ENCODE assay signal across 8 mouse cellular contexts in genomic region chr2:120069466-120069990, GRCm38 (mm10). TPM values are rescaled to one million over a fixed set of nuclear protein-coding genes. Genes with fewer than 3 reads are reported as not detected.
DNase-seq lines count a peak whose midpoint lies in the region; ATAC-seq lines count a peak whose summit lies in the region.
"Had no signal": no experiment of that assay in that cellular context is flagged by ENCODE, and none has a peak within 500 bp of the region (broad histone marks: within the 10 kb centered on the region; RNA-seq: fewer than 3 reads in every experiment).

No protein-coding gene starts in this region.

- 76% methylated on average over 8 of the region's 8 CpGs for WGBS in midbrain, embryonic 10.5 days
- WGBS in midbrain, embryonic 13.5 days: 66% methylated on average over 8 of the region's 8 CpGs

- peaks cover 18% of the 10 kb centered on the region for H3K27me3 ChIP-seq in midbrain, embryonic 10.5 days (ENCODE audit: low read depth, poor library complexity, severe bottlenecking)
- peaks cover 4% of the 10 kb centered on the region; the same call in 1 of the 2 replicates for H3K27me3 ChIP-seq in midbrain, embryonic 13.5 days

- intact Hi-C loops in left cerebral cortex, postnatal 25 days (cut with DNase I): loop anchor here (1.0 kb wide), 1 partner anchor 25 kb away; no protein-coding TSS in a partner anchor
- intact Hi-C loops in heart, postnatal 36 days (cut with DNase I): no loop called here

- no peak overlapping the region for H3K9ac ChIP-seq in midbrain, embryonic 13.5 days (replicated peaks)
- H3K9ac ChIP-seq: kidney, embryonic 15.5 days had no signal

- H3K27ac ChIP-seq in midbrain, embryonic 10.5 days (replicated peaks): 0 out of 2 replicates have a peak overlapping the region, but pooled peaks have one; percentile 74
- no peak overlapping the region for H3K27ac ChIP-seq in midbrain, embryonic 13.5 days
- H3K27ac ChIP-seq: kidney, embryonic 15.5 days had no signal

- ATAC-seq in midbrain, embryonic 13.5 days: no peak

- no peaks in the 10 kb centered on the region for H3K36me3 ChIP-seq in midbrain, embryonic 10.5 days
- no peaks in the 10 kb centered on the region for H3K36me3 ChIP-seq in midbrain, embryonic 13.5 days
- H3K36me3 ChIP-seq: kidney, embryonic 15.5 days had no signal

- peaks cover 21% of the 10 kb centered on the region for H3K4me1 ChIP-seq in midbrain, embryonic 10.5 days
- H3K4me1 ChIP-seq in midbrain, embryonic 13.5 days (replicated peaks): no peaks in the 10 kb centered on the region
- H3K4me1 ChIP-seq: kidney, embryonic 15.5 days had no signal

- no peak for DNase-seq in midbrain, embryonic 10.5 days (ENCODE audit: low spot score)
- DNase-seq in layer of hippocampus, adult 18-20 months (ENCODE audit: low spot score in 2 of 2): peak; percentile 78 to 86
- DNase-seq in left cerebral cortex, postnatal 25 days (ENCODE audit: low spot score in 2 of 2): peak; percentile 70 to 92
- DNase-seq in telencephalon, adult 2 months (ENCODE audit: low read depth, low spot score): peak; percentile 79
- DNase-seq in spleen, postnatal 10 days (ENCODE audit: low spot score in 2 of 2): no peak
- no peak for DNase-seq in heart, postnatal 36 days

- no peak overlapping the region for H3K4me2 ChIP-seq in midbrain, embryonic 13.5 days (replicated peaks)
- H3K4me2 ChIP-seq: kidney, embryonic 15.5 days had no signal

- H3K9me3 ChIP-seq in midbrain, embryonic 10.5 days (replicated peaks): no peaks in the 10 kb centered on the region
- H3K9me3 ChIP-seq in midbrain, embryonic 13.5 days: no peaks in the 10 kb centered on the region
- H3K9me3 ChIP-seq: kidney, embryonic 15.5 days had no signal

- H3K4me3 ChIP-seq in midbrain, embryonic 10.5 days: no peak overlapping the region
- H3K4me3 ChIP-seq in midbrain, embryonic 13.5 days (replicated peaks): no peak overlapping the region
- H3K4me3 ChIP-seq: kidney, embryonic 15.5 days had no signal

RNA-seq across cellular contexts. Expression of gene Pla2g4b, which starts 36.3 kb away (rescaled TPM):
- polyA plus RNA-seq in midbrain, embryonic 10.5 days (2016; fragmentation: Nextera tagmentation; extraction: Ambion mirVana): 2.4 and 2.8 TPM in 2 replicates
- polyA plus RNA-seq in midbrain, embryonic 13.5 days (2015; fragmentation: Nextera tagmentation; extraction: Ambion mirVana): 4.6 and 5.4 TPM in 2 replicates
- total RNA-seq in layer of hippocampus, adult 18-20 months (2021): 1 to 10 TPM; 3.9 to 4.1 TPM
- total RNA-seq in left cerebral cortex, postnatal 25 days (2021): 1 to 10 TPM; 2.1 to 3.0 TPM
- 1 to 10 TPM; 2.0 to 2.1 TPM for total RNA-seq in heart, postnatal 36 days (2021)

RNA-seq across cellular contexts. Expression of gene Gm28042, which starts 42.2 kb away (rescaled TPM):
- polyA plus RNA-seq in midbrain, embryonic 10.5 days (2016; fragmentation: Nextera tagmentation; extraction: Ambion mirVana): 5.2 and 6.8 TPM in 2 replicates
- polyA plus RNA-seq in midbrain, embryonic 13.5 days (2015; fragmentation: Nextera tagmentation; extraction: Ambion mirVana): 5.7 and 5.8 TPM in 2 replicates
- total RNA-seq in layer of hippocampus, adult 18-20 months (2021): 1 to 10 TPM; 1.7 to 2.0 TPM
- 1 to 10 TPM in 1 of 2 experiments, under 1 TPM in 1; 0.78 to 1.9 TPM for total RNA-seq in left cerebral cortex, postnatal 25 days (2021)
- total RNA-seq in heart, postnatal 36 days (2021): 1 to 10 TPM in 1 of 2 experiments, under 1 TPM in 1; 0.68 to 1.3 TPM

RNA-seq across cellular contexts. Expression of gene Jmjd7, which starts 42.2 kb away (rescaled TPM):
- 21.2 and 27.5 TPM in 2 replicates for polyA plus RNA-seq in midbrain, embryonic 10.5 days (2016; fragmentation: Nextera tagmentation; extraction: Ambion mirVana)
- polyA plus RNA-seq in midbrain, embryonic 13.5 days (2015; fragmentation: Nextera tagmentation; extraction: Ambion mirVana): 26.0 and 26.5 TPM in 2 replicates
- 1 to 10 TPM; 4.3 to 7.3 TPM for total RNA-seq in layer of hippocampus, adult 18-20 months (2021)
- total RNA-seq in left cerebral cortex, postnatal 25 days (2021): 1 to 10 TPM; 3.5 to 4.3 TPM
- total RNA-seq in heart, postnatal 36 days (2021): 1 to 10 TPM; 7.7 to 8.2 TPM

Comparison
In these comparisons a context has a peak if more than half of its experiments do, and no peak if none do; other contexts are left out.
1. DNase-seq: peak in layer of hippocampus, adult 18-20 months (2 of 2), left cerebral cortex, postnatal 25 days (2 of 2) and telencephalon, adult 2 months (single experiment); none in midbrain, embryonic 10.5 days (single experiment), spleen, postnatal 10 days (0 of 2) and heart, postnatal 36 days (0 of 2).